Mouse (Mus musculus) cerebellum, adult 18-20 months (tissue): ENCODE measurements at regions not wholly inside any gene's neighbourhood (a gene's known extent, or its start where the extent isn't known, plus 50 kb on each side); places are given as distances from the start of the nearest gene placed in this dataset.
"Not testable (repeated sequence)": the region's sequence is repeated elsewhere in the genome, so short reads cannot be mapped to it uniquely, and the experiment has no call there.

ENCODE experiments used
- DNase-seq, 2 experiments: peaks; one replicate each; pipeline ENCODE4 v3.0.0; 2021

DNA sequence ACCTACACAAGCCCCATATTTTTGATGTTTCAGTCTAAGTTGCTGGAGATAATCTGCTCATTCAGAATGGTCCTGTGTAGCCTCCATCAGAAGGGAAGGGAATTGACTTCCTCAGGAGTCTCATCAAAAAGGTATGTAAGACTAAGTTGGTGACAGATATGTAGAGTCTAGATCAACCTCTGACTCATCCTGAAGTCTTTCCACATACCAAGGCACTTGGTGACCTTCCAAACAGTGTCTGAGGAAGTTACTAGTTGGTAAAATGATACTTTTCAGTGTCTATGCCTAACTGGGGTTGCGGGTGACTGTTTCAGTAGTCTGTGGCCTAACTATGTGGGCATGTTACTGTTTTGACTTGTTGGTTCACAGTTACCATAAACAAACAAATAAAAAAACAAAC lies 133.0 kb upstream of the Plcb4 start:
- no peak for DNase-seq

DNA sequence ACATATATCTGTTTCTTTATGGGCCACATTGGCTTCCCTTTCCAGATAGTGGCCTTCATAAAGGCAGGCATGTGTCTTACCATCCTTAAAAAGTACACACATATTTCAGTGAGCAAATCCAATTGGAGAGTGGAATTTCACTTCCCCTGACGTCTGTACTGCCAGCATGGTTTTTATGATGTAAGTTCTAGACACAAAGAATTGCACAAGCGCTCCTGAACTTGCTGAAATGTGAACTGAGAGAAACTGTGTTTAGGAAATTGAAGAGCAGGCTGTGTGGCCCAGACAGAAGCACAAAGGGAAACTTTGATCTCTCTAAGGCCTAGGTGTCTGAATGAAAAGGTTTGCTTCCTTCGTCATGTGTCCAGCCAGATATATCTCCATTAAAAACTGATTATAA lies 129.2 kb upstream of the Plcb4 start:
- DNase-seq, result no peak

DNA sequence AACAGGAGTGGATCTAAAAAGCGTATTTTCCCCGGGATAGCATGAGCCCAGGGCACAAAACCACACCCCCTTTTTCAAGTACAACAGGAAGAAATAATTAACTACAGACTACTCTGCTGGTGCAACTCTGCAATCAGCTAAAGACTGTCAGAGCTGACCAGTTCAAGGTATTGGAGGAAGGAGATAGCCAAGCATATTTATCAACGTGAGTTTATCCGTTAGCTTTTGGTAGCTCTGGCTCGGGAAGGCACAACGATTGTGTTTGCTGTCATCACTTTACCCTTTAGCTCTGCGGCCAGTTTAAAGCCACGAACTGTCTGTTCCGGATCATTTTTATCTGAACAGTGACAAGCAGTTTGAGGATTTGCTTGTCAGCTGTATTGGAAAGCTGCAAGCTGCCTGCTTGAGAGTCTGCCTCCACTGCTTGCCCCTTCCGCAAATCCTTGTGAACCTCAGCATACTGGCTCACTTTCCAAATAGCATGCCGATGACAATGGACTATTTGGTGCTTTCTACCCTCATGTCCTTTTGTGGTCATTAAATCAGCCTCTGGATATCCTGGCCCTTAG lies 122.4 kb upstream of the Plcb4 start:
- DNase-seq, result no peak

DNA sequence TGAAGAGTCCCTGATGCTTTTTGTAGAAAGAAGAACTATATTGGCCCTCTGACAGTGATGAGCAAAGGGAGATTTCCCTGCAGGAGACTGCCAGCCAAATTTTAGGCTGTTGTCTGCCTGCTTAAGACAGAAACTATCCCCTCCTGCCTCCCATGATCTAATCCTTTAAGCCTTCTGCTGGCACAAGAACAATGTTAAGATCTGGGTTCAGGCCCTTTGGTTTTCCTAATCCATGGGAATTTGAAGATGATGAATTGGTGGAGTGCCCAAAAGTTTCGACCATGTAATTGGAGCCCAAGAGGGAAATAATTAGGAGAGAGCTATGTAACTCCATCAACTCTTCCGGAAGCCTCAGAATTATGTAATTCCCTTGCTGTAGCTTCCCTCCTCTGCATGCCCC lies 120.8 kb upstream of the Plcb4 start:
- no peak for DNase-seq

DNA sequence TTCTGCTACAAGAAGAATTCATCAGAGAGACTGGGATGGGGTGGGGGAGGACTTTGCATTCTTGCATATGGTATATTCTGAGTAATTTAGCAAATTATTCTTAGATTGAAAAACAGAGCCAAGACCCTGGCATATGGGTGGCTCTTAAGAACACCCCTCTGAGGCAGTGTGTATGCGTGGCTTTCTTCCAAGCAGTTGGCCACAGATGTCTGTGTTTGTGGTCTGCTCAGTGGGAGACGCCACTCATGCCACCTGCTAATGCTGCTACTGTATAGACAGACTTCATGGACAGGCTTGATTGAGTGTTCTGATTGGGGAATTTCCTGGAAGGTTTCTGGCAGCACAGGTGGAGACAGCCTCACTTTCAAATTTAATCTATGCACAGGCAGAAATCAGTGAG lies 117.8 kb upstream of the Plcb4 start:
- DNase-seq, result peak; percentile 68 to 69

DNA sequence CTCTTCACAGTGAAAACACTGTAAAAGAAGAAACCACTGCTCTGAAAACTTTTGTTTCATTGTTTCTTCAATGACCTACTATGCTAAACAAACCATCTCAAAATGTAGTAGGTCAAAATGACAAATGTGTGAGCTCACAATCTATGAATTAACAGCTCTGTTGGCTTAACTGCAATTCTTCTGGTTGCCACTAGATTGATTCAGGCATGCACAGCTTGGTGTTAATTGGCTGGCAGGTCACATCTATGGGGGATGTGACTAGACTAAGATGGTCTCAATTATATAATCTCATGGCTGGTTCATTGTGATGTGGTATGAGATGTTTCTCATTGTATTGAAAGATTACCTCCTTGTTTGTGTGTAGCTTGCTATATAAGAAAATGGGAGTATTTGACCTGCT lies 116.9 kb upstream of the Plcb4 start:
- no peak for DNase-seq

DNA sequence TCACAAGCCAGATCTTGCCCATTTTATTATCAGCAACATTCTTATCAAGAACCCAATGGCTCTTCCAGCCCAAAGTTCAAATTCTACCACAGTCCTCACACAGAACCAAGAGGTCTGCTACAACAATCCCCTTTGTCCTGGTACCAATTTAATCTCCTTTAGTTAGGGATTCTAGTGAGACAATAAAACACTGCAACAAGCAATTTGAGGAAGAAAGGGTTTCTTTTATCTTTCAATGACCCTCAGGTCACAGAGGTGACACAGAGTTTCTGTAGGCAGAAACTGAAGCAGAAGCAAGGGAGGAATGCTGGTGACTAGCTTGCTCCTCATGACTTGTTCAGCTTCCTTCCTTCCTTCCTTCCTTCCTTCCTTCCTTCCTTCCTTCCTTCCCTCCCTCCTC lies 113.9 kb upstream of the Plcb4 start:
- DNase-seq, result no peak

DNA sequence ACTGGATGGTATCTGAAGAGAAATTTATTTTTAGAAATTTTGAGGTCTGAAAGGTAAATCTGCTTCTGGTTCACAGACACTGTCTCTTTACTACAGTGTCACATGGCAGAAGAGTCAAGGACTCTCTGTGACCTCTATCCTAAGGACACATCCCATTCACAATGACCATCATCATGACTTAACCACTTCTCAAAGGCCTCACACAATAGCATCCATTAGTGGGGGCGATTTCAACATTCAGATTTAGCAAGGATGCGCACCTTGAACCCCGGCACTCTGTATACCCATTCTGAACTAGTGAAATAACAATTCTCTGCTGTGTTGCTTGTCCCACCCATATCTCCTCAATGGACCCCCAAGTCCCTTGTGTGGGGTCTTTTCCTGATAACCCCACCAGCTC lies 110.8 kb upstream of the Plcb4 start:
- no peak for DNase-seq

DNA sequence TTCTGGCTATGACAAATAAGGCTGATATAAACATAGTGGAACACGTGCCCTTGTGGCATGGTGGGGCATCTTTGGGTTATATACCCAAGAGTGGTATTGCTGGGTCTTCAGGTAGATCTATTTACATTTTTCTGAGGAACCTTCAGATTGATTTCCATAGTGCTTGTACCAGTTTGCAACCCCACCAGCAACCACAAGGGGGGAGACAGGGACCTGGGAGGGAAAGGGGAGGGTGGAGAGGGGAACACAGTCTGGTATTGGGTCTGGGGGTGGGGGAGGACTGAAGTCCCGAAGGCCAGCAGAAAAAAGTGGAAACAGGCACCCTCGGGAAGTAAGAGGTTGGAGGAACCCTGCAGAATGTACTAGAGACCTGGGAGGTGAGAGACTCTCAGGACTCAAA lies 105.8 kb upstream of the Plcb4 start:
- no peak for DNase-seq

DNA sequence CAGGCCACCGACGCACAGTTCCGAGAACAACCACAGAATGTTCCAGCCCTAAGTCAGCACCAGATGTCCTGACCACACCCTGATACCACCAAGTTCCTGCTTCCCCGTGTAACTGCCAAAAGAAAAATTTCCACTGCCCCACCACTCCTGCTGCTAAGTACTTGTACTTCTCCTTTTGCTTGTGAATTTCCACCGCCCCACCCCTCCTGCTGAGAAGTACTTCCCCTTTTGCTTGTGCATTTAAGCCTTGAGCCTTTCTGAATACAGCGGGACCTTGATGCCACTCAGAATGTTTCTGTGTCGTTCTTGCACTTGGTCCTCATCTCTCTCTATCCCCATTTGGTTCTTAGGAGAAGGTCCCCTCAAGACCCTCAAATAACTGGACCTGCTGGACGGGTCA lies 100.8 kb upstream of the Plcb4 start:
- DNase-seq, result not testable (repeated sequence)

DNA sequence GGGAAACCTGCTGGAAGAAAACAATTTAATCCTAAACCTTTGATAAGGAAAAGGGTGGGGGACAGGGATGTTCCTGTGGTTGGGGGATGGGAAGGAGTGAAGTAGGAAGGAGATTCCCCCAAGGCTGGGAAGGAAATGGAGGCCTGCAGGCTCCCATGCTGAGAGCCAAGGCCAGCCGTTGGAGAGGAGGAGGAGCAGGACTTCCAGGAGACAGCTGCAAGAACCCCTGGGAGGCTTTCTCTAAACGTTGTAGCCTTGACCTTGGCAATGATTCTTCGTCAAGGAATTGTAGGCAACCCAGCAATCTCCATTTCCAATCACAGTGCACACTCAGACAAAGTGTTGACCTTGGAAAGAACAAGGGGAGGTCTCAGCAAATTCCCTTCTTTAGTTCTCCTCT lies 99.5 kb upstream of the Plcb4 start:
- DNase-seq, result no peak

DNA sequence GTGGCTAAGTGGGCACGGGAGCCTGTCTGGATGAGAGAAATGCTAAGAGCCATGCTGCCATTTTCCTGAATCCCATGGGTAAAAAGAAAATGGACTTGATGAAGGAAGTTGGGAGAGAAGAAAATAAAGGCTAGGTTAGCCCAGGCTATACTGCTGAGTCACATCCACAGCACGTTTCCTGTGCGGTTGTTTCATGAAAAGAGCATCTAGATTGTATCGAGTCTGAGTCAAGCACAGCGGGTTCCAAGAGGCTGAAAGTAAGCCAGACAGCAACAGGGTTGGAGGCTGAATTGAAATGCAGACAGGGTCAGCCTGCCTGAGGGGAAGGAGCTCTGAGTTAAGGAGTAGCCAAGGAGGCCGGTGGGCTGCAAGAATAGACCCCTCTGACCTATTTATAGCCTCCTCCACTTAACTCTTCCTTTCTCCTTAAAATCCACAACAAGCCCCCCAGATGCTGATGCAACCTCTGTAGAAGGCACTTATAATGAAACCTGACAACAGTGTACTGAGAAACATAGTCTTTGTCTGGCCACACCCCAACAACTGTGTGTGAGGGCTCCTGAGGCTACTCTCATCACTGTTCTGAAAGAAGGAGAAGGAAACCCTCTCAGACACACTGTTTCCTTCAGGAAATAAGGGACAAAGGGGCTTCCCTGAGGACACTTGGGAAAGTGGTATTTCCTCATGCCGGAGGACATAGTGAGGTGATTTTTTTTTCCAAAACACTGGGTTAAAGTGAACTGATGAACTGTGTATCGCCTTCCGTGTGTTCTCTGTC lies 98.7 kb upstream of the Plcb4 start:
- no peak for DNase-seq

DNA sequence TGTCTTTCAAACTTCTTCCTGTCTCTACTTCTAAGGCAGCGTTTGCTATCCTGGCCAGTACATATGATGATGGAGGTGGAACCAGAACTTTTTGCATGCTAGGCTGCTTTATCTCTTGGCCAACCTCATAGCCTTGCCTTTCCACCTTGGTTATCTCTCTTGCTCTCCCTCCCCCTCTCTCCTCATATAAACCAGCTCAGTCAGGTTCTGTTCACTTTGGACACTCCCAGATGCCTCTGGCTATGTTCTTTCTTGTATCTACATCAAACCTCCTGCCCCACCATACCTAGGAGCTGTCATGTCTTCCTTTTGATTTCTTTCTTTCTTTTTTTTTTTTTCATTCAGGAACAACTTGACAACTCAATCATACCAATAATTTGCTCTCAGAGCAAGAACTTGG lies 98.0 kb upstream of the Plcb4 start:
- no peak for DNase-seq

DNA sequence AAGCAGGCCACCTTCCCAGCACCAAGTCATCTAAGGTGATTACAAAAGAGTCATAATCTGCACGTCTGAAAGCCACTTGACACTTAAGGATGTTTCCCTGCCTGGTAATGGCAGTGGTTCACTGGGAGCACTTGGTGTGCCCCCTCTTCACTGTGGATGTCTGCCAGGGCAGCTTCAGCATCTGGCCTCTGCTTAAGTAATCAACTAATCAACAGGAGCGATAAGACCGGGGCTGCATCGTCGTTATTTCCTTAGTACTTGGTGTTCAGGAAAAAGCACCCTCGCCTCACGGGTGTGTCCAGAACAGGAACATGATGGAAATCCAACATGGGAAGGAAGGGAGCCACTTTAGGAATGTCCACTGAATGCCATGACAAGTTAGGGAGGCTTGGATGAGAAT lies 97.1 kb upstream of the Plcb4 start:
- no peak for DNase-seq

DNA sequence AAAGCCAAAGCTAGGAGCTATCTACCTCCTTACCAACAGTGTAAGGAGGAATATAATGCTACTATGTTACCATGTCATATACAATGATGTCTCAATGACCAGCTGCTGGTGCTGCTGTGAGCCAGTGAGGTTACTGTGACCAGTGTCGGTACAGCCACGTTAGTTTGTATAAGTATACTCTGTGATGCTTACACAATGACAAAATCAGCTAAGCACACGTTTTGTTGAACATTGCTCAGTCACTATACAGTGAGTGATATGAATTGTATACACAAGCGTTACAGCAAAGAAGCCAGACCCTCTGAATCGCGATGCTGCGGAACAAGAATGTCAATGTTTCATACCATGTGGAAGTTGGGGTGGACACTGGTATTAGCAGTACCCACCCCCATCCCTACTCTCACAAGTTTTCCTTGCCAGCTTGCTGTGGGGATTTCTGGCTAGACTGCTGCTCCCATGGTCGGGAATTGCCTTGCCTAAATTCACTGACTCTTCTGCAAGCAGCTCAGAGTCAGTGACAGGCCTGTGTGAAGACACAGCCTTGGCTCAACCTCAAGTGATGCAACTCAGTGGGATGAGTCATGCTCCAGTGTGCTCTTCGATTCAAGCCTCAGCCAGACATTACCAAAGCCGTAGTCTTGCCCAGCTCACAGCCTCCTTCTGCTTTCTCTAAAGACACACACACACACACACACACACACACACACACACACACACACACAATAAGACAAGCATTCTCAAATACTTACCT lies 96.5 kb upstream of the Plcb4 start:
- peak; percentile 64 to 74 for DNase-seq

DNA sequence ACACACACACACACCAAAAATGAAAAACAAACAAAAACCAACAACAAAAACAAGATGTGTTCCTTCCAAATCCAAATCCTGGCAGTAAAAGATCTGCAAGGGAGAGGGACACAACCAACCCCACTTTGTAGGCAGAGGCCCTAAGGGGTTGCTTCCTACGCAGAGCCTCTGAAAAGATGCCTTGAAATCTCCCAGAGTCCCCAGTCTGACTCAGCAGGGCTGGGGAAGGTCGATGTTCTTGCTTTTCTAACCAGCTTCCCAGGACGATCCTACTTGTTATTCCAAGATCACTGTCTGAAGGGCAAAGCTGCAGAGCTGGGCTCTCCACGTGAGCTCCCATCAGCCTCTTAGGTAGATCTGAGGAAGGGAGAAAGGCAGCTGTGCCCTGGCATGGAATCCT lies 94.6 kb upstream of the Plcb4 start:
- no peak for DNase-seq

DNA sequence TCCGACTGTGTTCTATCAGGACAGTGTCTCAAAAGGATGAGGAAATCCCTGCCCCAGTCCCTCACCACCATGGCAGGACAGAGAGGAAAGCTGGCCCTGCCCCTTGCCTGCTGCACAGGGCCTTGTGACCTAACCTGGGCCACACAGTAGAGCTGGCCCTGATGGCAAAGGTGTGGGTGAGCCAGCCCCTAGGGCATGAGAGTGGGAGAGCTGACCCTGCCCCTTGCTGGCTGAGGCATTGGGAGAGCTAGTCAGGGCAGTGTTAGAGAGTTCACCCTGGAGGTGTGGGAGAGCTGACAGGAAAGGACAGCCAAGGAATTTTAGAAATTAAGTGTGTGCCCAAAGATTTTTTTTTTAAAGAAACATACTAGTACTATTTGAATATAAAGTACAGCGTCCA lies 90.5 kb upstream of the Plcb4 start:
- DNase-seq, result no peak

DNA sequence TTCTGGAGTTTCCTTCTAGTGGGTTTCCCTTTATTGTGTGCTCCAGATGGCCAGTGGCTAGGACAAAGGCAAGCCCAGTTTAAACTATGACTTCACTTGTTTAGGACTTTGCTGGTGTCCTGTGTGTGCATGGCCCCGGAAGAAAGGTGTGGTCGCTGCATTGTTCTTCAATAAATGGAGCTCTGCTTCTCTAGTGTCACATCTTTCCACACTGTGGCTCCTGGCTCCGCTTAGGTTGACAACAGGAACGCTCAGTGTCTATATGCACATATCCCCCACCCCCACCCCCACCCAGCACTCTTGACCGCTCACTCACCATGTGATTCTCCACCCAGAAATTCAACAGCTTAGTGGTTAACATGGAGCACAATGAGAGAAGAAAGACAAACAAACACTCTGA lies 87.2 kb upstream of the Plcb4 start:
- DNase-seq, result no peak

DNA sequence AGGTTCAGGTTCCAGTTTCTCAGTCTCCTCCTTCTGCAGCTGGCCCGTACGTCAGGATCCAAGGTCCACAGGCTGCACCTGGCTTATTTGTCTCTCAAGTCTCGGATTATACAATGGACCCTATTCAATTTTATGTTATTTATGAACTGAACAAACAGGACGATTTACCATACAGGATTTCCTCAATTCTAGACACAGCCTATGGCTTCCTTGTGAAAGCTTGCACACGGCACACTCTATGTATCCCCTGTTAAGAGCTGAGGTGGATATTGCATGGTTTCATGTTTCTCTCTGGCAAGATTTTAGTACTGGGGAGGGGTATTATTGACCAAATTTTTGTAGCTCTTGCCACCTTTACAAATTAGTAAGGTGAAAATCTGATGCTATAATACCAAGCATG lies 81.6 kb upstream of the Plcb4 start:
- no peak for DNase-seq

DNA sequence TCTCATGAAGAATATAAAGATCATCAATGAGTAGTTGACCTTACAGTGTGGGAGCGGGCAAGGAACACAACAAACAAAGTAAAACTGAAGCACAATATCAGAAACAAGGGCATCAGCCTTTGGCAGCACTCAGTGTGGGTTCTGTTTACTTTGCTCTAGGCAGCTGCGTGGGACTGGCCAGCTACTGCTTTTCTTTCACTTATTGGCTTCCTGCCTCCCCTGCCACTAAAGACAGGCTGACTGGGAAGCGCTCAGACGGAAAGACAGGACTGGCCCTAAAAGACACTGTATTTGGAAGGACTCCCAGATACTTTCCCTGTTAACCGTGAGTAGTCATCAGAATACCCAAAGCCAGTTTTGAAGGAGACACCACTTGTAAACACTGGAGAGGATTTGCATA lies 80.7 kb upstream of the Plcb4 start:
- DNase-seq, result peak in 1 of 2 experiments; percentile 14

DNA sequence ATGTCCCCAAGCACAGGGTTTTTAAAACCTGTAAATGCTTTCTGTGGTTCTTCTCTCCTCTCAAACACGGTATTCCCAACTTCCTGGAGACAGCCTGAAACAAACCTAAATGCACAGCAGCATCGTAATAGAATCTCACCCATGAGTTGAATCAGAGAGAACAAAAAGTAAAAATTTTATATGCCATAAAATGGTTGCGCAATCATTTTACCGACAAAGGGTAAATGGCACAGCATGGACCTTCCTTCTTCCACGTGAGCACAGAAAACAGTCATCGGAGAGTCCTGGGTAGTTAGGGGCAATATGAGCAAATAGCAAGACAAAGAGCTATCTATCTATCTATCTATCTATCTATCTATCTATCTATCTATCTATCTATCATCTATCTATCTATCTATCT lies 79.3 kb upstream of the Plcb4 start:
- DNase-seq, result no peak

DNA sequence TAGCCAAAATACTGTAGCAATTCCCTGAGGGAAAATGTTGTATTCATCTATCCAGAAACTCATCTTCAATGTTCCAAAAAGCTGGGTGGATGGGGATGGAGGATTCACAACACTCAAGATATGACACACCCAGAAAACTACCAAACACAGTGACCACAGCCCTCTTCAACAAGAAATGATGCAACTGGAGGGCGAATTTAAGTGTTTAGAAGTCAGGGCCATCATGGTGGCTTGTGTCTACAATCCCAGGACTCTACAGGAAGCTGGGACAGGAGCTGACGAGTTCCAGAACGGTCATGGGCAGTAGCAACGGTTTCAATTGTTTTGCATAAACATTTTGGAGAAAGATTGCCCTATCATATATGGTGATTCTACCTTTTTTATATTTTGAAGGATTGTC lies 78.8 kb upstream of the Plcb4 start:
- DNase-seq, result no peak

DNA sequence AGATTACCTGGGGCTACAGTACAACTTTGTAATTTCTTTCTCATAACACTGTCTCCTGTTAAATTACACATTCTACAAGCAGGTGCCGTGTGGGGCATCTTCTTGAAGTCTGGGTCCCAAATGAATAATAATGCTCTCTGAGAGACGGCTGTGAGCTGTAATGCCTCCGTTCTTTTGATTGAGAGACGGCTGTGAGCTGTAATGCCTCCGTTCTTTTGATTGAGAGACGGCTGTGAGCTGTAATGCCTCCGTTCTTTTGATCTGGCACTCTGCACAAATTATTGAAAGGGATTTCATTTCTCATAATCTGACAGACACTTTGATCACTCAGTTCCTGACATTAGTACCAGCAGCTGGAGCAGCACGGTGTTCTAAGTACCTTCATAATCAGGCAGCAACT lies 76.5 kb upstream of the Plcb4 start:
- no peak for DNase-seq

DNA sequence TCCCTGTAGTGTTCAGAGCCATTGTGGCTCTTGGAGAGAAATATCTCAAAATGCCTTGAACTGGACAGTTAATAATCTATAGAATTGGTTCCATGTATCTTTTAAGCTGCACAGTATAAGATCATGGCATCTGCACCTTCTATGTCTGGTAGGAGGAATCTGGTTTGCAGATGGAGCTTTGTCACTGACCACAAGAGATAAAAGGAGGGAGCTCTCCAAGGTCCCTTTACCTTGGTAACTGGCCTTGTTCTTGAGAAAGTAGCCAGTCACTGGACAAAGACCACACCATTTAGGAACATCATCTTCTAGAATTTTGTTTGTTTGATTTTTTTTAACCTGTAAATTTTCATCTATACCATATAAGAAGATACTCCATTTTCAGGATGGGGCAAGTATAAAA lies 52.5 kb upstream of the Plcb4 start:
- no peak for DNase-seq
